Mouse (Mus musculus): Measurements from ENCODE around the gene Pid1. TPM values are rescaled to one million over a fixed set of nuclear protein-coding genes. Genes with fewer than 3 reads are reported as not detected.
"Not testable (repeated sequence)": the region's sequence is repeated elsewhere in the genome, so short reads cannot be mapped to it uniquely, and the experiment has no call there.

Gene Pid1
- polyA plus RNA-seq, 1 experiment from 2014 or later: 25.1 TPM

DNA sequence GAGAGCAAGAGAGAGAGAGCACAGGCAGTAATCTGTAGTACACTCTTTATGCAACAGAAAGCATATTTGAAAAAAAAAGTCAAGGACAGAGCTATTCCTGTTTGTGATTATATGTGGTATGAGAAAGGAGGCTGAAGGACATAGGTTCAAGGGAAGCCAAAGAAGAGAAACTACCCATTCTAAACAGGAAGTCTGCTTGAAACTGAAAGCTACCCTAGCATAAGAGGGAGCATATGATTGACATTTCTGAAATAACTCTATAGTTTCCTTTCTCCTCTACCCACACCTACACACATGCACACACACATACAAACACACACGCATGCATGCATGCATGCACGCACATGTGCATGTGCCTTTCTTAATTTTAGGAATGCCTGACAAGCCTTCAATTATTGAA, 123.8 kb downstream of the Pid1 start:
- Histone ChIP-seq H3K4me1 (ENCODE audit: control insufficient read depth, low read depth, low read length) (peaks cover 2% of the 10 kb centered on the region; the same call in 1 of the 2 replicates), H3K36me3 (ENCODE audit: control insufficient read depth, insufficient read depth) (no peaks in the 10 kb centered on the region), H3K27ac (ENCODE audit: low read length) (no peak overlapping the region; the same call in 1 of the 2 replicates), H3K27me3 (ENCODE audit: control insufficient read depth, insufficient read depth, low read depth, low read length) (no peaks in the 10 kb centered on the region), H3K9me3 (replicated peaks; ENCODE audit: control insufficient read depth, low read length) (no peaks in the 10 kb centered on the region), H3K4me3 (ENCODE audit: low read depth, low read length) (no peak overlapping the region), H3K4me2 (ENCODE audit: low read depth, low read length) (no peak overlapping the region), H3K9ac (ENCODE audit: low read depth, low read length) (no peak overlapping the region)
- WGBS (ENCODE audit: insufficient replicate concordance): 62% methylated on average over 2 of the region's 2 CpGs
- no peak for ATAC-seq (ENCODE audit: low read depth)

GRCm38 (mm10) chr1:84230431-84230830, 133.5 kb downstream of the Pid1 start:
- H3K4me2 ChIP-seq (ENCODE audit: low read depth, low read length): no peak overlapping the region
- no peaks in the 10 kb centered on the region for H3K9me3 ChIP-seq (replicated peaks; ENCODE audit: control insufficient read depth, low read length)
- H3K36me3 ChIP-seq (ENCODE audit: control insufficient read depth, insufficient read depth): no peaks in the 10 kb centered on the region
- H3K4me1 ChIP-seq (ENCODE audit: control insufficient read depth, low read depth, low read length): no peaks in the 10 kb centered on the region
- 40% methylated on average over 2 of the region's 2 CpGs for WGBS (ENCODE audit: insufficient replicate concordance)
- no peaks in the 10 kb centered on the region for H3K27me3 ChIP-seq (ENCODE audit: control insufficient read depth, insufficient read depth, low read depth, low read length)
- ATAC-seq (ENCODE audit: low read depth): no peak
- no peak overlapping the region for H3K4me3 ChIP-seq (ENCODE audit: low read depth, low read length)
- no peak overlapping the region for H3K27ac ChIP-seq (ENCODE audit: low read length)
- no peak overlapping the region for H3K9ac ChIP-seq (ENCODE audit: low read depth, low read length)

- 73% methylated on average over 7 of the region's 7 CpGs for WGBS (ENCODE audit: insufficient replicate concordance)
- ATAC-seq (ENCODE audit: low read depth): no peak
Measured at GRCm38 (mm10) chr1:84225626-84226025, 138.4 kb downstream of the Pid1 start.

DNA sequence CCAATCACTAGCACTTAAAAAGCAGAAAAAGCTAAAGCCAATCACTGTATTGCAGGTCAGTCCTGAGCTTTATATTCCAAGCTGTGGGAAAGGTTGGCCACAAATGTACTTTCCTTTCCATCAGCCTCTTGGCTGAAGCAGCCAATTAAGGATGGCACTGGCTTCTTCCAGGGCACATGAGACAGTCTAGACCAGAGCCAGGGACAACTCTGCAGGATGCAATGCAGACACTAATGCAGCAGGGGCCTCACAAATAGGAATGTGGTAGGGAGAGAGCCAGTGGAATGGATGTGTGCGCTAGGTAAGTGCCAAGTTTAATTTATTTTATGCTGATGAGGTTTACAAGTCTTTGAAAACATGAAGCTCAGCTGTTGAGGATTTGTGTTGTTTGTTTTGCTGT, 141.9 kb downstream of the Pid1 start:
- ATAC-seq (ENCODE audit: low read depth): no peak
- 58% methylated on average over 1 of the region's 1 CpGs for WGBS (ENCODE audit: insufficient replicate concordance)
- Histone ChIP-seq H3K4me1 (ENCODE audit: control insufficient read depth, low read depth, low read length) (no peaks in the 10 kb centered on the region; the same call in 1 of the 2 replicates), H3K27ac (ENCODE audit: low read length) (no peak overlapping the region), H3K4me3 (ENCODE audit: low read depth, low read length) (no peak overlapping the region), H3K4me2 (ENCODE audit: low read depth, low read length) (no peak overlapping the region), H3K27me3 (ENCODE audit: control insufficient read depth, insufficient read depth, low read depth, low read length) (no peaks in the 10 kb centered on the region), H3K36me3 (ENCODE audit: control insufficient read depth, insufficient read depth) (no peaks in the 10 kb centered on the region), H3K9ac (ENCODE audit: low read depth, low read length) (no peak overlapping the region), H3K9me3 (replicated peaks; ENCODE audit: control insufficient read depth, low read length) (no peaks in the 10 kb centered on the region)

More at GRCm38 (mm10) chr1:84225626-84226025, 138.4 kb downstream of the Pid1 start:
- no peaks in the 10 kb centered on the region for H3K27me3 ChIP-seq (ENCODE audit: control insufficient read depth, insufficient read depth, low read depth, low read length)
- no peak overlapping the region for H3K27ac ChIP-seq (ENCODE audit: low read length)
- H3K9me3 ChIP-seq (replicated peaks; ENCODE audit: control insufficient read depth, low read length): no peaks in the 10 kb centered on the region
- H3K4me3 ChIP-seq (ENCODE audit: low read depth, low read length): no peak overlapping the region
- H3K36me3 ChIP-seq (ENCODE audit: control insufficient read depth, insufficient read depth): no peaks in the 10 kb centered on the region
- H3K4me2 ChIP-seq (ENCODE audit: low read depth, low read length): no peak overlapping the region
- H3K4me1 ChIP-seq (ENCODE audit: control insufficient read depth, low read depth, low read length): no peaks in the 10 kb centered on the region
- H3K9ac ChIP-seq (ENCODE audit: low read depth, low read length): no peak overlapping the region

GRCm38 (mm10) chr1:84218605-84219004, 145.4 kb downstream of the Pid1 start:
- WGBS (ENCODE audit: insufficient replicate concordance): 37% methylated on average over 7 of the region's 7 CpGs
- Histone ChIP-seq H3K9me3 (replicated peaks; ENCODE audit: control insufficient read depth, low read length) (no peaks in the 10 kb centered on the region), H3K4me3 (ENCODE audit: low read depth, low read length) (no peak overlapping the region), H3K27ac (ENCODE audit: low read length) (no peak overlapping the region), H3K4me2 (ENCODE audit: low read depth, low read length) (no peak overlapping the region), H3K9ac (ENCODE audit: low read depth, low read length) (no peak overlapping the region), H3K36me3 (ENCODE audit: control insufficient read depth, insufficient read depth) (no peaks in the 10 kb centered on the region), H3K27me3 (ENCODE audit: control insufficient read depth, insufficient read depth, low read depth, low read length) (no peaks in the 10 kb centered on the region), H3K4me1 (ENCODE audit: control insufficient read depth, low read depth, low read length) (no peaks in the 10 kb centered on the region; the same call in 1 of the 2 replicates)
- peak; percentile 53; the same call in 1 of the 2 replicates for ATAC-seq (ENCODE audit: low read depth)

- Histone ChIP-seq H3K4me1 (ENCODE audit: control insufficient read depth, low read depth, low read length) (no peaks in the 10 kb centered on the region; the same call in 1 of the 2 replicates), H3K9me3 (replicated peaks; ENCODE audit: control insufficient read depth, low read length) (no peaks in the 10 kb centered on the region), H3K4me2 (ENCODE audit: low read depth, low read length) (no peak overlapping the region), H3K4me3 (ENCODE audit: low read depth, low read length) (no peak overlapping the region), H3K27ac (ENCODE audit: low read length) (no peak overlapping the region), H3K9ac (ENCODE audit: low read depth, low read length) (no peak overlapping the region), H3K36me3 (ENCODE audit: control insufficient read depth, insufficient read depth) (no peaks in the 10 kb centered on the region), H3K27me3 (ENCODE audit: control insufficient read depth, insufficient read depth, low read depth, low read length) (no peaks in the 10 kb centered on the region)
- 11% methylated on average over 2 of the region's 2 CpGs for WGBS (ENCODE audit: insufficient replicate concordance)
- ATAC-seq (ENCODE audit: low read depth): no peak
Measured at GRCm38 (mm10) chr1:84217777-84218176, 146.2 kb downstream of the Pid1 start.

DNA sequence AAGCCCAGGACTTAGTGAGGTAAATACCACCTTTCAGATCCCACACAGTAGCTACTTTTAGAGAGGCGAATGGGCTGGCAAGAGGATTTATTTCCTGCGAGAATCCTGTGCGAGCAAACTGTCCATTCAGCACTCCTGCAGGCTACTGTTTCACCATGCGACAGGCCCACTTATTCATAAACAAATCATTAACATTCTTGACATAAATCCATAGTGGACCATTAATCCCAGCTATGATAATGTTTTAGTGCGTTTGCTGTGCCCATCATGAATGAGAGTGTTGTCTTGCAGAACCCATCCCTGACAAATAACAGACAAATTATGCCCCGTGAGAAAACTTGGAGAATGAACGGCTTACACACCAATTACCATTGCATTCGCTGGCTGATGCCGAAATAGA, 152.5 kb downstream of the Pid1 start:
- WGBS (ENCODE audit: insufficient replicate concordance): 60% methylated on average over 9 of the region's 9 CpGs
- no peak for ATAC-seq (ENCODE audit: low read depth)
- no peaks in the 10 kb centered on the region for H3K4me1 ChIP-seq (ENCODE audit: control insufficient read depth, low read depth, low read length)
- no peaks in the 10 kb centered on the region for H3K9me3 ChIP-seq (replicated peaks; ENCODE audit: control insufficient read depth, low read length)
- H3K4me2 ChIP-seq (ENCODE audit: low read depth, low read length): no peak overlapping the region
- H3K27me3 ChIP-seq (ENCODE audit: control insufficient read depth, insufficient read depth, low read depth, low read length): no peaks in the 10 kb centered on the region
- H3K36me3 ChIP-seq (ENCODE audit: control insufficient read depth, insufficient read depth): no peaks in the 10 kb centered on the region
- H3K4me3 ChIP-seq (ENCODE audit: low read depth, low read length): no peak overlapping the region
- H3K9ac ChIP-seq (ENCODE audit: low read depth, low read length): no peak overlapping the region
- no peak overlapping the region for H3K27ac ChIP-seq (ENCODE audit: low read length)

DNA sequence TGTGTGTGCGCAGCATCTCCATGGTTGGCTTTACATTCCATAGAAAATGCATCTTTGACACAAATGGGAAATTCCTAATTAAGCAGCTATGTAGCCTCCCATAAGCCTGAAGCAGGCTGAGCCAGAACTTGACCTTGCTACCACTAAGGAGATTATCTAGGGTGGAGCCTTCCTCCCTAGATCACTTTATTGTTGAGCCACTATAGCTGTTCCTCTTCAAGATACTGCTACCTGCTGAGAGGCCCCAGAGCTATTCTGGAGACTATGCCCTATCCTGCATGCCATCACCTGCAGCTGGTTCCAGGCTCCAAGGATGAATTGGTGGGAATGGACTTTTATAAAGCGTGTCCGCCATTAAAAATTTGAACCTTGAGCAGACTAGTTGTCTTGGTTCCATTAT, 158.2 kb downstream of the Pid1 start:
- H3K9me3 ChIP-seq (replicated peaks; ENCODE audit: control insufficient read depth, low read length); H3K36me3 ChIP-seq (ENCODE audit: control insufficient read depth, insufficient read depth); H3K4me3 ChIP-seq (ENCODE audit: low read depth, low read length); H3K4me1 ChIP-seq (ENCODE audit: control insufficient read depth, low read depth, low read length); H3K27ac ChIP-seq (ENCODE audit: low read length); ATAC-seq (ENCODE audit: low read depth); H3K27me3 ChIP-seq (ENCODE audit: control insufficient read depth, insufficient read depth, low read depth, low read length); H3K9ac ChIP-seq (ENCODE audit: low read depth, low read length); H3K4me2 ChIP-seq (ENCODE audit: low read depth, low read length): not testable (repeated sequence)
- 69% methylated on average over 3 of the region's 3 CpGs for WGBS (ENCODE audit: insufficient replicate concordance)

DNA sequence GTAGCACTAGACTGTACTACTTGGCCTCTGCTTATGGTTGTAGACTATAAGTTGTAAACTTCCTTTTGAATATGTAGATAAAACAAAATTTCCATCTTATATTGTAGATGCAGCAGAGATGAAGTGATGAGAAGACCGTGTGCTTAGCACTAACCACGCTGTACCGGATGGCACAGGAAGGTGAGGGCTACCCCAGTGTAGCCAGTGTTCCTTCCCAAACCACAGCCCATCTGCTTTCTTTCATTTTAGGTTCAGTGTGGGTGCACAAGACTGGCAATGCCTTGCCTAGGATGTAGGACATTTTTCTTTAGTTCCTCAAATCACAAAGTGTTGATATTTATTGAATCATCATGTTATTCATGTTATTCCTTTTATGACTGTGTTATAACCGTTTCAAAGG, 160.5 kb downstream of the Pid1 start:
- no peak overlapping the region for H3K4me3 ChIP-seq (ENCODE audit: low read depth, low read length)
- ATAC-seq (ENCODE audit: low read depth): no peak
- 51% methylated on average over 4 of the region's 4 CpGs for WGBS (ENCODE audit: insufficient replicate concordance)
- no peak overlapping the region for H3K9ac ChIP-seq (ENCODE audit: low read depth, low read length)
- no peak overlapping the region for H3K4me2 ChIP-seq (ENCODE audit: low read depth, low read length)
- H3K9me3 ChIP-seq (replicated peaks; ENCODE audit: control insufficient read depth, low read length): no peaks in the 10 kb centered on the region
- H3K27me3 ChIP-seq (ENCODE audit: control insufficient read depth, insufficient read depth, low read depth, low read length): no peaks in the 10 kb centered on the region
- H3K36me3 ChIP-seq (ENCODE audit: control insufficient read depth, insufficient read depth): no peaks in the 10 kb centered on the region
- no peak overlapping the region for H3K27ac ChIP-seq (ENCODE audit: low read length)
- H3K4me1 ChIP-seq (ENCODE audit: control insufficient read depth, low read depth, low read length): no peaks in the 10 kb centered on the region

All from liver, embryonic 16.5 days (tissue).